Mouse (Mus musculus) erythroblast, embryonic 14.5 days (primary cell): ENCODE measurements around the gene Aste1.

Source experiments
- GATA1 ChIP-seq: IDR thresholded peaks from 2 replicates; pipeline ENCODE4 v1.6.1; 2012; ENCODE audit warnings: low read length, inconsistent platforms, mixed read lengths
- TAL1 ChIP-seq: IDR thresholded peaks from 3 replicates; pipeline ENCODE4 v1.6.1; 2012; ENCODE audit warnings: low read length, inconsistent platforms, mixed read lengths

GRCm38 (mm10) chr9:105390616-105391015, 4.6 kb upstream of the Aste1 start:
- TF ChIP-seq TAL1 (no peak), GATA1 (no peak)
